Mouse (Mus musculus) heart, adult 18-20 months (tissue): ENCODE results near the gene Lipe. TPM values are rescaled to one million over a fixed set of nuclear protein-coding genes. Genes with fewer than 3 reads are reported as not detected.

Experiments
- DNase-seq, 2 experiments: peaks; one replicate each; pipeline ENCODE4 v3.0.0; 2021 to 2022; ENCODE audit warnings: mixed read lengths in 1 of 2
- total RNA-seq, 2 experiments: library from RNA; stranded (reverse); gene quantifications; 2 replicates each; pipeline ENCODE4 v1.2.3; 2021

Gene Lipe
- total RNA-seq, 2 experiments from 2014 or later = 36.8 to 75.1 TPM

DNA sequence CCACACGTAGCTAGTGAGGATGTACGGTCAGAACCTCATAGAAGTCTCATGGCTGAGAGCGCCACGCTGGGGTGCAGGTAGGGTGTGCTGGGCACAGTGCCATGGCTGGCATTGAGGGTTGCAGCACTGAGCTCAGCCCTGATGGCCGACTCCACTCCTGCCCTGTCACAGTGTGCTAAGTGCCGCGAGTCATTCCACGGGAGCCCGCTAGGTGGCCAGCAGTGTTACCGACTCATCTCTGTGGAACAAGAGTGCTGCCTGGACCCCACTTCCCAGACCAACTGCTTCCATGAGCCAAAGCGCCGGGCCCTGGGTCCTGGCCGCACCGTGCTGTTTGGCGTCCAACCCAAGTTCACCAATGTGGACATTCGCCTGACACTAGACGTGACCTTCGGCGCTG, 35.4 kb downstream of the Lipe start:
- no peak for DNase-seq

DNA sequence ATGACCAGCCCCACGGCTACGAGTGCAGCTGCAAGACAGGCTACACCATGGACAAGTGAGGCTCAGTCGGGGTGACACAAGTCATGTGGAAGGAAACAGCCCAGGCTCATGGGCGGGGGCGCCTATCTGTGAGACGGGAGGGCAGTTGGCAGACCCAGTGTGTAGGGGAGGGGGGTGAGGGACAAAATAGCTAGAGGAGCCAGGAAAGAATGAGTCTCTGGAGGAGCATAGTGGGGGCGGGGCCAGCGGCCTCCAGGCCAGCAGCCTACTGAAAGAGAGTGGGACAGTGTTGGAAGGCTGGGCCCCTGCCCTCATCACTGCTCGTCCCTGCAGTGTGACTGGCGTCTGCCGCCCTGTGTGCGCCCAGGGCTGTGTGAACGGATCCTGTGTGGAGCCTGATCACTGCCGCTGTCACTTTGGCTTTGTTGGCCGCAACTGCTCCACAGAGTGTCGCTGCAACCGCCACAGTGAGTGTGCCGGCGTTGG, 39.7 kb downstream of the Lipe start:
- peak in 1 of 2 experiments; percentile 29 for DNase-seq

DNA sequence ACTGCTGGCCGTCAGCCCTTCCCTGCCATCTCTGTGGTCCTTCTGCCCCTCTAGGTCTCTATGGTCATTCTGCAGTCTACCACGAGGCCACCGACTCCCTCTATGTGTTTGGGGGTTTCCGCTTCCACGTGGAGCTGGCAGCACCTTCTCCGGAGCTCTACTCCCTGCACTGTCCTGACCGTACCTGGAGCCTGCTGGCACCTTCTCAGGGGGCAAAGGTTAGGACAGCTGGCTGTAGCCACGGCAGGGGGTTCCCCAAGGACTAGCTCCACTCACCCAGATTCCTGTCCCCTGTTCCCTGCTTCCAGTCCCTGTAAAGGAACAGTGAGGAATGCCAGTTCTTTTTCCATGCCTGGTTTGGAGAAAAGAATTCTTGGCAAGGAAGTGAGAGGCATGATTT, 49.6 kb downstream of the Lipe start:
- DNase-seq = no peak

DNA sequence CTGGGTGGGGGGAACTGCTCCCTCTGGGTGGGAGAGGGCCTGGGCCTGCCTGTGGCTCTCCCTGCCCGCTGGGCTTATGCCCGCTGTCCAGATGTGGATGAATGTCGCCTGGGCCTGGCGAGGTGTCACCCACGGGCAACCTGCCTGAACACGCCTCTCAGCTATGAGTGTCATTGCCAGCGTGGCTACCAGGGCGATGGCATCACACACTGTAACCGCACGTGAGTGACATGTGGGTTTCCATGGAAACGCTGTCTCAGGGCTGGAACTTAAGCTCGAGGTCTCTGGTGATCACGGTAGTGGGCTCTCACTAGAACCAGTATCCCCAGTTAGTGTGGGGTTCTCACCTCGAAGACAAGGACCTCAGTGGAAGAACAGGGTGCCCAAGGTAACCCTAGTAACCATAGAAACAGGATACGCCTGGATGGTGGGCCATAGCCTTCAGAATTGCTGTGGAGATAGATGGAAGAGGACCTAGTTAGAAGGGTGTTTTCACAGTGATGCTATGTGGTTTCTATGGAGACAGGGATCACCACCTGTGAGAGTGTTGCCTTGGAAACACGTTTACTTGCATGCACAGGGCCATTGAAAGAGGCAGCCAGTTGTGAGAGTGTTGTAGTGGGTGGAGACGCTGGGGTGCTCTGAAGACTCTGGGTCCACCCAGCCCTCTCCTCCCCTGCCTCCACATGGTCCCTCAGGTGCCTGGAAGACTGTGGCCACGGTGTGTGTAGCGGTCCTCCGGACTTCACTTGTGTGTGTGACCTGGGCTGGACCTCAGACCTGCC, 57.3 kb downstream of the Lipe start:
- DNase-seq = no peak

DNA sequence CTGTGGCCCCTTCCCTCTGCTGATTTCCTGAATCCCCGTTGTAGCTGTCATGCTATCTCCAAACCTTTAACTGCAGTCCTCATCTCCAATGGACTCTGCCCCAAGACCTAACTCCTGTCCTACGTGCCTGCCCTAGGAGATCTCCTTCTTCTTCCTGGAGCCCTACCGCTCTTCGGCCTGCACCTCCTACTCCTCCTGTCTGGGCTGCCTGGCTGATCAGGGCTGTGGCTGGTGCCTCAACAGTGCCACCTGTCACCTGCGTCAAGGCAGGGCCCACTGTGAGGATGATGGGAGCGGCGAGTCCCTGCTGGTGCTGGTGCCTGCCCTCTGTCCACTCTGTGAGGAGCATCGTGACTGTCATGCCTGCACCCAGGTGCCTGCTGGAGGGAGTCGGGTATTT, 59.2 kb downstream of the Lipe start:
- DNase-seq = no peak

DNA sequence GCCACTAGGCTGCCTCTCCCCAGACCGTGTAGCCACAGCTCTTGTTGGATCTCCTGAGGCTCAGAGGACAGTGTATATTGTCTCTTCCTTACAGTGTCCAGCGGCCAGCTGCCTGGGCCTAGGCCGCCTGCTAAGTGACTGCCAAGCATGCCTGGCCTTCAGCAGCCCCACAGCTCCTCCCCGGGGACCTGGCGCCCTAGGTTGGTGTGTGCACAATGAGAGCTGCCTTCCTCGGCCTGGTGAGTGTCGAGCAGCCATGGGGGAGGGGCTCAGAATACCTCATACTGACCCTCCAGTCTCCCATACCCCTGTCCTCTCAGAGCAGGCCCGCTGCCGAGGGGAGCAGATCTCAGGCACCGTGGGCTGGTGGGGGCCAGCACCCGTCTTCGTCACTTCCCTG, 64.0 kb downstream of the Lipe start:
- DNase-seq = no peak

DNA sequence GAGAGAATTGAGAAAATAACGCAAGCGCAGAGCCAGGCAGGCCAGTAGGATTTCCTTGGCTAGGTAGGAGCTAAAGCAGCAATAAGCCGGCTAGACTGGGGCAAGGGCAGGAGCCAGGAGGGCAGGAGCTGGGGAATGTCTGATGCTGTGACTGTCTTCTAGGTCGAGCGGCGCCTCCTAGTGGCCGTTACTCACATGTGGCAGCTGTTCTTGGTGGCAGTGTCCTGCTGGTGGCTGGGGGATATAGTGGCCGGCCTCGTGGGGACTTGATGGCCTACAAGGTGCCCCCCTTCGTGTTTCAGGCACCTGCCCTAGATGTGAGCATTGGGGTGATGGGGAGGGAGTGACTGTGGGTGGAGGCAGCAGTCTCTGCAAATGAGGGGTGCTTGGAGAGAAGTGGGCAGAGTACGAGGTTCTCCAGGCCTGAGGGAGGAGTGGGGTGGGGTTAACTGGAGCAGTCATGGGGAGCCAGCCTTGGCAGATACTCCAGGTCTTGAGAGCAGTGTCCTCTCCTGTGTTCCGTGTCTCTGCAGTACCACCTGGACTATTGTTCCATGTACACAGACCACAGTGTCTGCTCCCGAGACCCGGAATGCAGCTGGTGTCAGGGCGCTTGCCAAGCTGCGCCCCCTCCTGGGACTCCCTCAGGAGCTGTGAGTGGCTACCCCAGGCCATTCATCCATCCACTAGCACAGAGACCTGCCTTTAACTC, 64.8 kb downstream of the Lipe start:
- peak; percentile 70 to 78 for DNase-seq

Other genes with a start within 250 kb of the Lipe start
- 1 to 10 TPM in 1 of 2 experiments, under 1 TPM in 1; 0.25 to 1.5 TPM for gene Pou2f2, start 219.0 kb downstream of the Lipe start, total RNA-seq
- 10 to 100 TPM; 19.6 to 19.9 TPM for gene Dedd2, start 178.1 kb downstream of the Lipe start, total RNA-seq
- gene Zfp526, start 177.3 kb downstream of the Lipe start, total RNA-seq = 1 to 10 TPM; 6.3 to 7.4 TPM
- gene Gsk3a, start 160.9 kb downstream of the Lipe start, total RNA-seq = 10 to 100 TPM; 61.4 to 68.5 TPM
- 10 to 100 TPM; 15.8 to 16.9 TPM for gene Erf, start 147.9 kb downstream of the Lipe start, total RNA-seq
- gene Cic, start 131.0 kb downstream of the Lipe start, total RNA-seq = 10 to 100 TPM; 45.1 to 63.1 TPM
- 1 to 10 TPM; 4.0 to 5.6 TPM for gene Pafah1b3, start 100.7 kb downstream of the Lipe start, total RNA-seq
- not detected for gene Prr19, start 97.3 kb downstream of the Lipe start, total RNA-seq
- not detected for gene Tmem145, start 92.6 kb downstream of the Lipe start, total RNA-seq
- 10 to 100 TPM; 31.8 to 32.9 TPM for gene Megf8, start 81.5 kb downstream of the Lipe start, total RNA-seq
- gene Cnfn, start 29.0 kb downstream of the Lipe start, total RNA-seq = not detected
- gene Cxcl17, start 14.2 kb upstream of the Lipe start, total RNA-seq = 1 to 10 TPM in 1 of 2 experiments, not detected in 1; 1.1 TPM
- 10 to 100 TPM; 10.3 to 11.7 TPM for gene Ceacam1, start 78.9 kb upstream of the Lipe start, total RNA-seq
- 1 to 10 TPM; 2.2 to 2.3 TPM for gene Ceacam2, start 141.1 kb upstream of the Lipe start, total RNA-seq
- gene Erich4, start 217.2 kb upstream of the Lipe start, total RNA-seq = under 1 TPM in 1 of 2 experiments, not detected in 1; 0.50 TPM
- 10 to 100 TPM; 56.2 to 58.8 TPM for gene Dmac2, start 220.7 kb upstream of the Lipe start, total RNA-seq
- gene B3gnt8, start 227.9 kb upstream of the Lipe start, total RNA-seq = 1 to 10 TPM; 3.4 to 4.4 TPM